Mouse (Mus musculus): ENCODE measurements around the gene Panx1. TPM values are rescaled to one million over a fixed set of nuclear protein-coding genes. Genes with fewer than 3 reads are reported as not detected.
A peak's percentile ranks its signal among the peaks of the same experiment; 100 is the strongest.

Gene Panx1
- polyA plus RNA-seq (2012; fragmentation: generic; extraction: Trizol), result 42.8 TPM
- long read RNA-seq, experiment 1, full-length matches to known transcripts, result 30 of 33 reads
- long read RNA-seq, experiment 1, partial matches to known transcripts, result 2 of 33 reads
- long read RNA-seq, experiment 1, other reads (novel, unspliced or antisense), result 1 of 33 reads
- long read RNA-seq, experiment 2, full-length matches to known transcripts, result 288 of 297 reads
- long read RNA-seq, experiment 2, partial matches to known transcripts, result 2 of 297 reads
- long read RNA-seq, experiment 2, other reads (novel, unspliced or antisense), result 7 of 297 reads

GRCm38 (mm10) chr9:15045084-15045669, at the start of gene Panx1:
Gene Panx1 (minus strand): TSS chr9:15045478.
- no peak for TF ChIP-seq CTCF (IDR thresholded peaks at IDR 0.05; ENCODE audit: control insufficient read depth, insufficient read depth, insufficient read length)
- TF ChIP-seq MYOG (IDR thresholded peaks at IDR 0.05; ENCODE audit: control insufficient read depth, extremely low read depth, insufficient read length), result no peak
- TF ChIP-seq USF1 (IDR thresholded peaks at IDR 0.05; ENCODE audit: low read depth), result no peak
- TF ChIP-seq CEBPB (IDR thresholded peaks at IDR 0.05; ENCODE audit: low read depth), result no peak
- TF ChIP-seq MYOD1 (IDR thresholded peaks at IDR 0.05; ENCODE audit: control insufficient read depth, insufficient read length, low read depth), result no peak
- TF ChIP-seq FOSL1 (IDR thresholded peaks at IDR 0.05; ENCODE audit: insufficient read depth, low read length, poor library complexity, severe bottlenecking), result no peak
- no peak for TF ChIP-seq MAX (IDR thresholded peaks at IDR 0.05)
- Histone ChIP-seq H3K27me3 (ENCODE audit: control insufficient read depth, insufficient read depth, insufficient read length) (no peaks in the 10 kb centered on the region), H3K79me3 (ENCODE audit: low read depth) (peaks cover 24% of the 10 kb centered on the region), H3K79me2 (ENCODE audit: control insufficient read depth, insufficient read depth) (peaks cover 50% of the 10 kb centered on the region), H3K4me3 (ENCODE audit: insufficient read depth, poor library complexity, severe bottlenecking) (peak within 1 kb of the TSS; percentile 57), H3ac (ENCODE audit: control insufficient read depth, insufficient read length, low read depth) (peak within 1 kb of the TSS; percentile 81), H3K36me3 (ENCODE audit: control insufficient read depth, insufficient read depth) (no peaks in the 10 kb centered on the region)

DNA sequence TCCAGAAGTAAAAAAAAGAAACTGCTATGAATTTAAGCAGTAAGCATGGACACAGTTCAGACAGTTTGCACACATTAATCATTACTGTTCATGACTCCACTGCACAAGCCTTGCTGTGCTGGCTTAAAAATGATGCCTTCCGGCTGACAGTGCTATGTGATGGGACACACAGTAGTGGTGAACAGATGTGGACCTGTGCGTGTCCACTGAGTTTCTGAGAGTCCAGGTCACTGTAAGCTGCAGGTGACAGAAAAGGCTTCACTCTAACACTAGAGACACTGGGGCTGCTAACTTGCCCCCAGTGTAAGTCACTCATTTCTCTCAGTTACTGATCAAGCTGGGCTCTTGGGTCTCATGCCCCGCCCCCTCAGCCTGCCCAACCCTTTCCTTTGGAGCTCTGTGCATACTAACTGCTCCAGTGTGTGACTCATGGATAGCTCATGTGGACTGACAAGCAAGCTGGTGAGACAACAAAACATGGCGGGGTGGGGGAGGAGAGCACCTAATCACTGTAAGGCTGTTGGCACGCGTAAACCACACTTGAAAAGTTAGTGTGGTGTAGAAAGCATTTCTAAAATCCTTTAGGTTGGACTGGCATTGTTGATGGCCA, 23.5 kb upstream of the Panx1 start:
- TF ChIP-seq MYOG (IDR thresholded peaks at IDR 0.05; ENCODE audit: control insufficient read depth, extremely low read depth, insufficient read length) (no peak), CTCF (IDR thresholded peaks at IDR 0.05; ENCODE audit: control insufficient read depth, insufficient read depth, insufficient read length) (no peak), USF1 (IDR thresholded peaks at IDR 0.05; ENCODE audit: low read depth) (no peak), CEBPB (IDR thresholded peaks at IDR 0.05; ENCODE audit: low read depth) (no peak), FOSL1 (IDR thresholded peaks at IDR 0.05; ENCODE audit: insufficient read depth, low read length, poor library complexity, severe bottlenecking) (peak; percentile 79), MYOD1 (IDR thresholded peaks at IDR 0.05; ENCODE audit: control insufficient read depth, insufficient read length, low read depth) (no peak), MAX (IDR thresholded peaks at IDR 0.05) (peak; percentile 91)
- Histone ChIP-seq H3K4me3 (ENCODE audit: insufficient read depth, poor library complexity, severe bottlenecking) (no peak overlapping the region), H3ac (ENCODE audit: control insufficient read depth, insufficient read length, low read depth) (no peak overlapping the region), H3K36me3 (ENCODE audit: control insufficient read depth, insufficient read depth) (no peaks in the 10 kb centered on the region), H3K27me3 (ENCODE audit: control insufficient read depth, insufficient read depth, insufficient read length) (no peaks in the 10 kb centered on the region), H3K79me2 (ENCODE audit: control insufficient read depth, insufficient read depth) (no peaks in the 10 kb centered on the region), H3K79me3 (ENCODE audit: low read depth) (no peaks in the 10 kb centered on the region)

DNA sequence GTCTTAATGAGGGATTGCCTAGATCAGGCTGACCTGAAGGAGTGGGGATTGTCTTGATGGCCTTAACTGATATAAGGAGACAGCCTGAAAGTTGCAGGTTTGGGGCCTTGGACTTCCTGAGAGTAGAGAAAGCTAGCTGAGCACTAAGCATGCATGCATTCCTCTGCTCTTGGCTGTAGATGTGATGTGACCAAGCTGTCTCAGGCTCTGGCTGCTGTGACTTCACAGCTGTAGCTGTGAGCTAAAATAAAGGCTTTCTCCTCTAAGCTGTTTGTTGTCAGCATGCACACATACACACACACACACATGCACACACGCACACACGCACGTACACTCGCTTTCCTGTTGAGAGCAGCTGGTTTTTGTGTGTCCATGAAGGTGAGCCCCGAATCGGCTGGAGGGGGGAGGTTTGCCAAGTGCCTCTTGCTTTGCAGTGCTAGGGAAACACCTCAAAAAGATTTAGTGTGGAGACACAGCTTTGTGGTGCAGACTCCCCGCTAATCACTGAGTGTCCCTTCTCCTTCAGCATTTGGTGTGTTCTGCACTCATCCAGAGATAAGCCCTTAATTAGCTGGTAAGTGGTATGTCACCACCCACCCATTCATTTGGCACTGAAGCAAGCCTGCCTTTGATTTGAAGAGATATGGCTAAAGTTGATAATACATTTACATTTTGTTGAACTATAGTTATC, 22.9 kb upstream of the Panx1 start:
- no peaks in the 10 kb centered on the region for H3K79me3 ChIP-seq (ENCODE audit: low read depth)
- H3ac ChIP-seq (ENCODE audit: control insufficient read depth, insufficient read length, low read depth), result no peak overlapping the region
- no peaks in the 10 kb centered on the region for H3K27me3 ChIP-seq (ENCODE audit: control insufficient read depth, insufficient read depth, insufficient read length)
- H3K79me2 ChIP-seq (ENCODE audit: control insufficient read depth, insufficient read depth), result no peaks in the 10 kb centered on the region
- H3K4me3 ChIP-seq (ENCODE audit: insufficient read depth, poor library complexity, severe bottlenecking), result no peak overlapping the region
- no peaks in the 10 kb centered on the region for H3K36me3 ChIP-seq (ENCODE audit: control insufficient read depth, insufficient read depth)
- TF ChIP-seq FOSL1 (IDR thresholded peaks at IDR 0.05; ENCODE audit: insufficient read depth, low read length, poor library complexity, severe bottlenecking), result no peak

DNA sequence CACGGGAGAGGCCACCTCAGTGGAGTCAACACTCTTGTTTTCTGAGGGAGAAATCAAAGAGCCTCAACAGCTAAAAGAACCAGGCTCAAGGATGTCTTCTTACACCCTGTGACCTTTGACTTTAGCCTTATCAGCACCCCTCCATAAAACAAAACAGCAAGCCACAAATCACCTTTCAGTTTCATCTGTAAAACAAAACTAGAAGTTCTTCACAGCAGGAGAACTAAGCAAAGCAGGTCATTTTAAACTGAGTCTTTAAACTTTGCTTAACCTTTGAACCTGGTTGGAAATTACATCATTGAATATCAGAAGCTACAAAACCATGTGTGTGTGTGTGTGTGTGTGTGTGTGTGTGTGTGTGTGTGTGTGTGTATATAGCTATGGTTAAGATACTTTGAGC, 18.9 kb upstream of the Panx1 start:
- TF ChIP-seq USF1 (IDR thresholded peaks at IDR 0.05; ENCODE audit: low read depth) (no peak), FOSL1 (IDR thresholded peaks at IDR 0.05; ENCODE audit: insufficient read depth, low read length, poor library complexity, severe bottlenecking) (no peak), MYOG (IDR thresholded peaks at IDR 0.05; ENCODE audit: control insufficient read depth, extremely low read depth, insufficient read length) (no peak), CTCF (IDR thresholded peaks at IDR 0.05; ENCODE audit: control insufficient read depth, insufficient read depth, insufficient read length) (no peak), MAX (IDR thresholded peaks at IDR 0.05) (no peak), CEBPB (IDR thresholded peaks at IDR 0.05; ENCODE audit: low read depth) (no peak), MYOD1 (IDR thresholded peaks at IDR 0.05; ENCODE audit: control insufficient read depth, insufficient read length, low read depth) (no peak)
- H3K27me3 ChIP-seq (ENCODE audit: control insufficient read depth, insufficient read depth, insufficient read length), result no peaks in the 10 kb centered on the region
- H3K4me3 ChIP-seq (ENCODE audit: insufficient read depth, poor library complexity, severe bottlenecking), result no peak overlapping the region
- H3K79me2 ChIP-seq (ENCODE audit: control insufficient read depth, insufficient read depth), result no peaks in the 10 kb centered on the region
- H3ac ChIP-seq (ENCODE audit: control insufficient read depth, insufficient read length, low read depth), result no peak overlapping the region
- H3K79me3 ChIP-seq (ENCODE audit: low read depth), result no peaks in the 10 kb centered on the region
- H3K36me3 ChIP-seq (ENCODE audit: control insufficient read depth, insufficient read depth), result no peaks in the 10 kb centered on the region

DNA sequence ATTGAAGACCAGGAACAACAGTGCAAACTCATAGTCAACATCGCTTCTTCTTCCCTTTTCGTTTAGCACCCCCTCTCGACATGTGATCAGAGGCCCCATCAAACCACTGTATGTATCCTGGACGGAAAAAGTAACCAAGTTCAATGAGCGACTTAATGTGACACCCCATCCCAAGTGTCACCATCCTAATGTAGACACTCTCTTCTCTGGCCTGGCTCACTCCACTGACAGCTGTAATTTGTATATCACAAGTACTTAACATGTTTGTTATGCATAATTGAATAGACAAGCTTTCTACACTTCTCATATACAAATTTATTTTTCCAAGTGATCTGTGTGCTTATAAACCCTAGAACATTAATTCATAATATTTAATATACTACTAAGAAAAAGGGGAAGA, 15.6 kb upstream of the Panx1 start:
- TF ChIP-seq USF1 (IDR thresholded peaks at IDR 0.05; ENCODE audit: low read depth) (no peak), FOSL1 (IDR thresholded peaks at IDR 0.05; ENCODE audit: insufficient read depth, low read length, poor library complexity, severe bottlenecking) (no peak)

More for the DNA sequence above, 15.6 kb upstream of the Panx1 start:
- no peaks in the 10 kb centered on the region for H3K27me3 ChIP-seq (ENCODE audit: control insufficient read depth, insufficient read depth, insufficient read length)
- no peaks in the 10 kb centered on the region for H3K79me2 ChIP-seq (ENCODE audit: control insufficient read depth, insufficient read depth)
- H3K36me3 ChIP-seq (ENCODE audit: control insufficient read depth, insufficient read depth), result no peaks in the 10 kb centered on the region
- no peaks in the 10 kb centered on the region for H3K79me3 ChIP-seq (ENCODE audit: low read depth)
- H3K4me3 ChIP-seq (ENCODE audit: insufficient read depth, poor library complexity, severe bottlenecking), result no peak overlapping the region
- no peak overlapping the region for H3ac ChIP-seq (ENCODE audit: control insufficient read depth, insufficient read length, low read depth)
